Mouse (Mus musculus): ENCODE results near the gene Cenpq. TPM values are rescaled to one million over a fixed set of nuclear protein-coding genes. Genes with fewer than 3 reads are reported as not detected.
A peak's percentile ranks its signal among the peaks of the same experiment; 100 is the strongest.

The Cenpq gene
- polyA plus RNA-seq, 1 experiment from 2014 or later = 32.7 TPM

GRCm38 (mm10) chr17:40887849-40888536, 46.9 kb downstream of the Cenpq start:
- WGBS = 71% methylated on average over 4 of the region's 4 CpGs
- ATAC-seq (ENCODE audit: borderline replicate concordance, extremely low read depth, low FRiP score, low TSS enrichment) = no peak
- no peaks in the 10 kb centered on the region for H3K9me3 ChIP-seq

DNA sequence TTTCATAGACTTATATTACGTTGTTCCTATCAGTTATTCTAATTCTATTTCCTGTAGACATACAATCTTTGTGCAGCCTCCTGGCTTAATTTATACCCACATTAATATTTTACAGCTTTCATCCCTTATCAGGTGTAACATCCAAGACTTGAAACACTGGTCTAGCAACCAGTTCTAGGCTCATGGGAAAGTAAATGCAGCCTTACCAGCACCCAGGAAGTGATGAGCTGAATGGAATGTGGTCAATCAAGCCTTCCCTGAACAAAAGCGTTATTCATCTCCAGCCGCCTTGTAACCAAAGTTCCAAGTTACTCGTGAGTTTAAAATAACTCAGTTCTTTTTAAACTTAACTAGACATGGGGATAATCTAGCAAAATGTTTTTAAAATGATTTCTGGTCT, 49.7 kb downstream of the Cenpq start:
- no peaks in the 10 kb centered on the region for H3K27me3 ChIP-seq
- no peak overlapping the region for H3K27ac ChIP-seq
- H3K36me3 ChIP-seq = no peaks in the 10 kb centered on the region
- H3K4me2 ChIP-seq = no peak overlapping the region
- no peaks in the 10 kb centered on the region for H3K4me1 ChIP-seq
- H3K4me3 ChIP-seq = no peak overlapping the region
- 49% methylated on average over 4 of the region's 4 CpGs for WGBS
- no peaks in the 10 kb centered on the region for H3K9me3 ChIP-seq
- no peak overlapping the region for H3K9ac ChIP-seq
- ATAC-seq (ENCODE audit: borderline replicate concordance, extremely low read depth, low FRiP score, low TSS enrichment) = no peak

More at GRCm38 (mm10) chr17:40887849-40888536, 46.9 kb downstream of the Cenpq start:
- H3K4me3 ChIP-seq = no peak overlapping the region
- no peaks in the 10 kb centered on the region for H3K4me1 ChIP-seq
- H3K36me3 ChIP-seq = no peaks in the 10 kb centered on the region
- H3K27ac ChIP-seq = no peak overlapping the region
- no peak overlapping the region for H3K9ac ChIP-seq
- H3K4me2 ChIP-seq = no peak overlapping the region
- no peaks in the 10 kb centered on the region for H3K27me3 ChIP-seq

- ATAC-seq (ENCODE audit: borderline replicate concordance, extremely low read depth, low FRiP score, low TSS enrichment) = no peak
- H3K27ac ChIP-seq = no peak overlapping the region
- H3K9ac ChIP-seq = no peak overlapping the region
- H3K4me1 ChIP-seq = no peaks in the 10 kb centered on the region
- WGBS = 83% methylated on average over 6 of the region's 6 CpGs
- no peak overlapping the region for H3K4me2 ChIP-seq
- H3K27me3 ChIP-seq = no peaks in the 10 kb centered on the region
- no peak overlapping the region for H3K4me3 ChIP-seq
- no peaks in the 10 kb centered on the region for H3K36me3 ChIP-seq
- H3K9me3 ChIP-seq = no peaks in the 10 kb centered on the region
Observed at GRCm38 (mm10) chr17:40882172-40882571, 52.7 kb downstream of the Cenpq start.

GRCm38 (mm10) chr17:40879924-40880691, 54.7 kb downstream of the Cenpq start, which contains the start of gene 9130008F23Rik:
TSS of gene 9130008F23Rik (minus strand) at chr17:40880559.
- Histone ChIP-seq H3K4me2 (peak within 1 kb of the TSS; percentile 66), H3K9ac (peak within 1 kb of the TSS; percentile 63)
- ATAC-seq (ENCODE audit: borderline replicate concordance, extremely low read depth, low FRiP score, low TSS enrichment) = peak; percentile 83

GRCm38 (mm10) chr17:40879528-40879923, 55.3 kb downstream of the Cenpq start:
- peak overlapping the region; percentile 66 for H3K4me2 ChIP-seq
- 9% methylated on average over 6 of the region's 6 CpGs for WGBS

More at GRCm38 (mm10) chr17:40879924-40880691, 54.7 kb downstream of the Cenpq start, which contains the start of gene 9130008F23Rik:
- H3K4me3 ChIP-seq = peak within 1 kb of the TSS; percentile 63
- no peaks in the 10 kb centered on the region for H3K9me3 ChIP-seq
- under 1% methylated on average over 40 of the region's 40 CpGs for WGBS
- H3K36me3 ChIP-seq = no peaks in the 10 kb centered on the region
- H3K27me3 ChIP-seq = no peaks in the 10 kb centered on the region
- H3K27ac ChIP-seq = peak within 1 kb of the TSS; percentile 76
- no peaks in the 10 kb centered on the region for H3K4me1 ChIP-seq

DNA sequence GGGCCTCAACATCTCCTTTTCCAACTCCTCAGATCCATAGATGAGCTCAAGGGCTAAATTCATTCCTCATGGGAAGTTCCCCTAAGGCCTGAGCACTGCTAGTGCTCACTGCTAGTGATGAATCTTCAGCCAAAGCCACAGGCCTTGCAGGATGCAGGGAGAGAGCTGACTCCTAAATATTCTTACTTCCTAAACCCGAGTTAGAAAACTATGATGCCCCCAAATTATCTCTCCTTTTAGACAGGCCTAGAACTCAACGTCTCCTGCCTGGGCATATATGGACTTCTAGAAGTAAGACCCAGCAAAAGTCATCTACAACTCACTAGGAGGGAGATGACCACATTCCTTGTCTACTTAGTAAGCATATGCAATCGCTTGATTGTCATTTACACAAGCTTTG, 57.1 kb downstream of the Cenpq start:
- H3K4me1 ChIP-seq = no peaks in the 10 kb centered on the region
- H3K9ac ChIP-seq = no peak overlapping the region
- H3K4me3 ChIP-seq = peak overlapping the region; percentile 63
- H3K36me3 ChIP-seq = no peaks in the 10 kb centered on the region
- H3K4me2 ChIP-seq = peak overlapping the region; percentile 66
- H3K27ac ChIP-seq = no peak overlapping the region
- no peaks in the 10 kb centered on the region for H3K27me3 ChIP-seq
- no peaks in the 10 kb centered on the region for H3K9me3 ChIP-seq
- no peak for ATAC-seq (ENCODE audit: borderline replicate concordance, extremely low read depth, low FRiP score, low TSS enrichment)
- WGBS = 31% methylated on average over 3 of the region's 3 CpGs

More at GRCm38 (mm10) chr17:40879528-40879923, 55.3 kb downstream of the Cenpq start:
- H3K27ac ChIP-seq = no peak overlapping the region
- H3K4me3 ChIP-seq = peak overlapping the region; percentile 63
- no peak for ATAC-seq (ENCODE audit: borderline replicate concordance, extremely low read depth, low FRiP score, low TSS enrichment)
- no peaks in the 10 kb centered on the region for H3K4me1 ChIP-seq
- H3K9ac ChIP-seq = peak overlapping the region; percentile 63
- H3K36me3 ChIP-seq = no peaks in the 10 kb centered on the region
- no peaks in the 10 kb centered on the region for H3K9me3 ChIP-seq
- no peaks in the 10 kb centered on the region for H3K27me3 ChIP-seq

DNA sequence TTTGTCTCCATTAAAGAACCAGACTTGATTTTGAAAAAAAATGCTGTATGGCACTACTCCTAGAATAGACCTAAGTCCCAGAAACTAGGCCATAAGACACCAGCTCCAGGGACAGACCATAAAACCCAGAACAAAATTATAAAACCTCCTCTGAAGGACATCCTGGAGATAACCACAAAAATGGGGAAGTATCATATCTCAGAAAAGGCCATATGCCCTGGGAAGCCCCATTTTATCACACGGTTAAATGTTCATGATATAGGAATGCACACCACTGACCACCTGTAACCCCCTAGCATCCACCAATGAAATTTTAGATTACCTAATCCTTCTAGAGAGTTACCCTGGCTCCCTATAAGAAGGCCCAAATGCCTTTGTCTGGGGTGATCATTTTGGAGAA, 59.3 kb downstream of the Cenpq start:
- H3K27ac ChIP-seq = no peak overlapping the region
- no peaks in the 10 kb centered on the region for H3K27me3 ChIP-seq
- H3K4me2 ChIP-seq = no peak overlapping the region
- no peaks in the 10 kb centered on the region for H3K36me3 ChIP-seq
- H3K4me1 ChIP-seq = no peaks in the 10 kb centered on the region
- 90% methylated on average over 1 of the region's 1 CpGs for WGBS
- H3K4me3 ChIP-seq = no peak overlapping the region
- no peak overlapping the region for H3K9ac ChIP-seq
- no peak for ATAC-seq (ENCODE audit: borderline replicate concordance, extremely low read depth, low FRiP score, low TSS enrichment)
- H3K9me3 ChIP-seq = no peaks in the 10 kb centered on the region

DNA sequence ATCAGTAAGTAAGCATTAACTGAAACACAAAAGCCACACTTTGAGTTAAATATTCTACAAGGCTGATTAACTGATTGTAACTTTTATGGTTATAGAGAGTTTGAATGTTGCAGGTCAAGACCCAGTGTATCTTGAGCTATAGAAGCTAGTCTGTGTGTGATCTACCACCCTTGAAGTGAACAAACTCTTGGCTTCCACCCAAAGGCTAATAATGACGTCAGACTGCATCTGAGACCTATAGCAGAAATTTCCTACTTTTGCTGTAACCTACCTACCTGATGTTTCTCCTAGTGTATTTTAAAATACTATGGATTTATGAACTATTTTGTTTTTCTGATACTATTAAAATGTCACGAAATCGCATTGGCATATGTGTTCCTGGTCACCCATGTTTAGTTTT, 60.1 kb downstream of the Cenpq start:
- Histone ChIP-seq H3K4me1 (no peaks in the 10 kb centered on the region), H3K27me3 (no peaks in the 10 kb centered on the region), H3K9me3 (no peaks in the 10 kb centered on the region), H3K4me3 (no peak overlapping the region), H3K36me3 (no peaks in the 10 kb centered on the region), H3K4me2 (no peak overlapping the region), H3K27ac (no peak overlapping the region), H3K9ac (no peak overlapping the region)
- 70% methylated on average over 3 of the region's 3 CpGs for WGBS
- no peak for ATAC-seq (ENCODE audit: borderline replicate concordance, extremely low read depth, low FRiP score, low TSS enrichment)

- no peak for ATAC-seq (ENCODE audit: borderline replicate concordance, extremely low read depth, low FRiP score, low TSS enrichment)
- Histone ChIP-seq H3K9me3 (no peaks in the 10 kb centered on the region), H3K4me2 (no peak overlapping the region), H3K27ac (no peak overlapping the region), H3K27me3 (no peaks in the 10 kb centered on the region), H3K9ac (no peak overlapping the region), H3K36me3 (no peaks in the 10 kb centered on the region), H3K4me3 (no peak overlapping the region), H3K4me1 (no peaks in the 10 kb centered on the region)
- WGBS = 32% methylated on average over 2 of the region's 2 CpGs
Observed at GRCm38 (mm10) chr17:40873582-40874011, 61.2 kb downstream of the Cenpq start.

Other genes with a start within 250 kb of the Cenpq start
- gene Esp1, start 207.9 kb downstream of the Cenpq start, polyA plus RNA-seq (2015; fragmentation: Nextera tagmentation; extraction: Ambion mirVana) = not detected in 2 replicates
- gene Crisp2, start 128.0 kb downstream of the Cenpq start, polyA plus RNA-seq (2015; fragmentation: Nextera tagmentation; extraction: Ambion mirVana) = not detected in 2 replicates
- 0.89 and 1.4 TPM in 2 replicates for gene Rhag, start 123.9 kb downstream of the Cenpq start, polyA plus RNA-seq (2015; fragmentation: Nextera tagmentation; extraction: Ambion mirVana)
- 4.6 and 4.8 TPM in 2 replicates for gene 9130008F23Rik, start 54.5 kb downstream of the Cenpq start, polyA plus RNA-seq (2015; fragmentation: Nextera tagmentation; extraction: Ambion mirVana)
- not detected in 2 replicates for gene Glyatl3, start 20.7 kb downstream of the Cenpq start, polyA plus RNA-seq (2015; fragmentation: Nextera tagmentation; extraction: Ambion mirVana)
- 34.8 and 39.7 TPM in 2 replicates for gene Mut, start 362 bp downstream of the Cenpq start, polyA plus RNA-seq (2015; fragmentation: Nextera tagmentation; extraction: Ambion mirVana)